Mouse (Mus musculus) megakaryocyte, embryonic 14.5 days (primary cell): ENCODE results near the gene Wipi1.

ENCODE experiments used
- FLI1 ChIP-seq: IDR thresholded peaks from 2 replicates; pipeline ENCODE4 v1.6.1; 2012; ENCODE audit warnings: low read length, inconsistent platforms, mixed read lengths
- GATA1 ChIP-seq: IDR thresholded peaks from 3 replicates; pipeline ENCODE4 v1.6.1; 2012; ENCODE audit warnings: mixed read lengths, low read length, inconsistent platforms, borderline replicate concordance

GRCm38 (mm10) chr11:109584843-109585713 is 26.7 kb downstream of the Wipi1 start:
- TF ChIP-seq FLI1 (no peak), GATA1 (no peak)
